Mouse (Mus musculus): ENCODE measurements around the gene Map10.

GRCm38 (mm10) chr8:125665876-125666186 is 3.8 kb upstream of the Map10 start:
- no peak for TF ChIP-seq CTCF (conservative IDR thresholded peaks at IDR 0.05; ENCODE audit: insufficient read depth, insufficient read length, low read depth, low read length)
- no peak for TF ChIP-seq POLR2A (IDR thresholded peaks at IDR 0.05; ENCODE audit: low read depth, low read length)

Data from kidney, adult 2 months (tissue).